9 mouse cellular contexts compared by ENCODE assay signal in the genomic region with DNA sequence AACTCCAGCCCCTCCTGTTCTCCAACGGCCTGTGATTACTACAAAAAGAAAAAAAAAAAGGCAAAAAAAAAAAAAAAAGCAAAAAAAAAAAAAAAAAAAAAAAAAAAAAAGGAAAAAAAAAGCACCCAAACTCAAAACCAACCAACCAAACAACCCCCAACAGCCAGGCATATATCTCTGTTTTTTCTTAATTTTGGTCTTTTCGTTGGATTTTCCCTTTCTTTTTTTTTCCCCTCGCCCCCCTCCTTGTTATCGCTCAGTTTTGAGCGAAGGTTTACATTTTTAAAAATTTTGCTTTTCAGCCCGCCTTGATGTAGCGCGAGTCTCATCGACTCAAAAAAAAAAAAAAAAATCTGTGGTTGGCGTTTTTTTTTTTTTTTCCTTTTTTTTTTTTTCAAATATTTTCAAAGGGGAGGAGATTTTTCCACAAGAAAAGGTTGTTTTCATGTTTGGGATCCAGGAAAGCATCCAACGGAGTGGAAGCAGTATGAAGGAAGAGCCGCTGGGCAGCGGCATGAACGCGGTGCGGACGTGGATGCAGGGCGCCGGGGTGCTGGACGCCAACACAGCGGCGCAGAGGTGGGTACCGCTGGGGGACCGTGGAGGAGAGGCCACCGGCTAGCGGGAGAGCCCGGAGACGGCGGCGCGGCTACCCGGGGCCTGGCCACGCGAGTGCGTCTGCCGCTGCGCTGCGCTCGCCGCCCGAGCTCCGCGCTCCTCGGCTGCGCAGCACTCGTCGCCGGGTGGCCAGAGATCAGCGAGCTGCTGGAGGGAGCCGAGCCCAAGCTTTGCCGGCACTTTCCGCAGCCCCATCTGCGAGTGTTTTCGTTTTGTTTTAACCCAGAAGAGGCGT. TPM values are rescaled to one million over a fixed set of nuclear protein-coding genes. Genes with fewer than 3 reads are reported as not detected.
DNase-seq lines count a peak whose midpoint lies in the region; ATAC-seq and TF ChIP-seq lines count a peak whose summit lies in the region.
"Had no signal": no experiment of that assay in that cellular context is flagged by ENCODE, and none has a peak within 500 bp of the region (broad histone marks: within the 10 kb centered on the region; RNA-seq: fewer than 3 reads in every experiment).

No protein-coding gene starts in this region.

- no peaks in the 10 kb centered on the region for H3K36me3 ChIP-seq in forebrain, postnatal 0 days (ENCODE audit: insufficient read depth)
- peaks cover 4% of the 10 kb centered on the region; the same call in 1 of the 2 replicates for H3K36me3 ChIP-seq in hindbrain, embryonic 13.5 days
- H3K36me3 ChIP-seq in limb, embryonic 15.5 days = no peaks in the 10 kb centered on the region
- H3K36me3 ChIP-seq: G1E had no signal

- no peaks in the 10 kb centered on the region for H3K9me3 ChIP-seq in forebrain, postnatal 0 days (ENCODE audit: low read length)
- no peaks in the 10 kb centered on the region for H3K9me3 ChIP-seq in hindbrain, embryonic 13.5 days
- no peaks in the 10 kb centered on the region for H3K9me3 ChIP-seq in limb, embryonic 15.5 days
- H3K9me3 ChIP-seq: G1E had no signal

- ATAC-seq in forebrain, postnatal 0 days = peak; percentile 67
- ATAC-seq in hindbrain, embryonic 13.5 days (ENCODE audit: low FRiP score) = no peak
- no peak for ATAC-seq in limb, embryonic 15.5 days (ENCODE audit: insufficient number of reproducible peaks, low FRiP score, low TSS enrichment, low read depth)

- peak overlapping the region; percentile 73 for H3K4me2 ChIP-seq in forebrain, postnatal 0 days (ENCODE audit: low read depth)
- H3K4me2 ChIP-seq in hindbrain, embryonic 13.5 days = peak overlapping the region; percentile 88
- H3K4me2 ChIP-seq in limb, embryonic 15.5 days = peak overlapping the region; percentile 72

- peak overlapping the region; percentile 43 for H3K4me3 ChIP-seq in forebrain, postnatal 0 days (ENCODE audit: low read depth, low read length)
- H3K4me3 ChIP-seq in hindbrain, embryonic 13.5 days = peak overlapping the region; percentile 71
- H3K4me3 ChIP-seq in limb, embryonic 15.5 days = peak overlapping the region; percentile 64

- peak overlapping the region; percentile 59 for H3K27ac ChIP-seq in forebrain, postnatal 0 days (ENCODE audit: low read depth, low read length)
- peak overlapping the region; percentile 96 for H3K27ac ChIP-seq in hindbrain, embryonic 13.5 days
- H3K27ac ChIP-seq in limb, embryonic 15.5 days = peak overlapping the region; percentile 94

- WGBS in forebrain, postnatal 0 days = under 1% methylated on average over 51 of the region's 55 CpGs
- under 1% methylated on average over 55 of the region's 55 CpGs for WGBS in hindbrain, embryonic 13.5 days
- under 1% methylated on average over 39 of the region's 55 CpGs for WGBS in limb, embryonic 15.5 days

- peak; percentile 25 for DNase-seq in gastrocnemius, adult 18-20 months (ENCODE audit: low spot score)
- no peak for DNase-seq in gastrocnemius, adult 8-10 months (ENCODE audit: low spot score in 2 of 2)
- DNase-seq in cerebellum, adult 18-20 months = peak; percentile 63 to 79
- DNase-seq in forebrain, postnatal 0 days = peak; percentile 75
- peak; percentile 11 for DNase-seq in naive thymus-derived CD4-positive, alpha-beta T cell, adult 2 months (ENCODE audit: low read depth)
- DNase-seq in thymus, postnatal 14 days = peak; percentile 51

- peaks cover 74% of the 10 kb centered on the region for H3K27me3 ChIP-seq in forebrain, postnatal 0 days (ENCODE audit: insufficient read depth, low read length)
- H3K27me3 ChIP-seq in hindbrain, embryonic 13.5 days = peaks cover 40% of the 10 kb centered on the region
- H3K27me3 ChIP-seq in limb, embryonic 15.5 days = peaks cover 31% of the 10 kb centered on the region

- 0 out of 2 replicates have a peak, but pooled peaks cover 8% of the 10 kb centered on the region for H3K4me1 ChIP-seq in forebrain, postnatal 0 days (ENCODE audit: insufficient read depth)
- peaks cover 58% of the 10 kb centered on the region for H3K4me1 ChIP-seq in hindbrain, embryonic 13.5 days (replicated peaks)
- peaks cover 44% of the 10 kb centered on the region for H3K4me1 ChIP-seq in limb, embryonic 15.5 days

- H3K9ac ChIP-seq in forebrain, postnatal 0 days = peak overlapping the region; percentile 48
- H3K9ac ChIP-seq in hindbrain, embryonic 13.5 days = peak overlapping the region; percentile 99
- H3K9ac ChIP-seq in limb, embryonic 15.5 days = peak overlapping the region; percentile 76

- peak; percentile 12; the same call in 1 of the 2 replicates for TF ChIP-seq CTCF in forebrain, postnatal 0 days (IDR thresholded peaks at IDR 0.05; ENCODE audit: low read depth)

RNA-seq across cellular contexts. Expression of gene Ebf1, which starts 0.8 kb away (rescaled TPM):
- 1 to 10 TPM; 5.5 to 8.2 TPM for total RNA-seq in gastrocnemius, adult 18-20 months (2021)
- 1 to 10 TPM; 5.1 to 8.0 (median 6.2) TPM for total RNA-seq in gastrocnemius, adult 8-10 months (2022)
- total RNA-seq in forebrain, postnatal 0 days (2014; rRNA removed) = 12.9 and 13.0 TPM in 2 replicates
- 15.6 and 20.6 TPM in 2 replicates for polyA plus RNA-seq in forebrain, postnatal 0 days (2015; fragmentation: Nextera tagmentation; extraction: Ambion mirVana)
- 135 and 159 TPM in 2 replicates for polyA plus RNA-seq in hindbrain, embryonic 13.5 days (2015; fragmentation: Nextera tagmentation; extraction: Ambion mirVana)
- 54.1 and 65.0 TPM in 2 replicates for polyA plus RNA-seq in limb, embryonic 15.5 days (2015; fragmentation: Nextera tagmentation; extraction: Ambion mirVana)
- polyA plus RNA-seq: G1E had no signal

Comparison
In these comparisons a context has a peak if more than half of its experiments do, and no peak if none do; other contexts are left out.
1. DNase-seq: peak in gastrocnemius, adult 18-20 months (single experiment), cerebellum, adult 18-20 months (2 of 2), forebrain, postnatal 0 days (single experiment), naive thymus-derived CD4-positive, alpha-beta T cell, adult 2 months (single experiment) and thymus, postnatal 14 days (single experiment); none in gastrocnemius, adult 8-10 months (0 of 2).
2. H3K9ac ChIP-seq: peak in every context shown above with its lines; median percentile 99 in hindbrain, embryonic 13.5 days; 76 in limb, embryonic 15.5 days; 48 in forebrain, postnatal 0 days.
3. Peak in every context shown above with its lines, with median percentiles within 50 percentile points of each other: H3K27ac ChIP-seq, H3K4me2 ChIP-seq and H3K4me3 ChIP-seq.